Mouse (Mus musculus) layer of hippocampus, adult 2 months (tissue): ENCODE measurements at regions not wholly inside any gene's neighbourhood (a gene's known extent, or its start where the extent isn't known, plus 50 kb on each side); places are given as distances from the start of the nearest gene placed in this dataset.

ENCODE experiments used
- DNase-seq, 2 experiments: peaks; one replicate each; pipeline ENCODE4 v3.0.0; 2022; ENCODE audit warnings: low spot score in 2 of 2
- H3K27ac ChIP-seq: fragments of 200-600 bp; 2 replicates; pipeline ENCODE4 v1.8.1; 2022
- H3K4me3 ChIP-seq: fragments of 200-600 bp; 2 replicates; pipeline ENCODE4 v1.8.1; 2022; ENCODE audit warnings: mild to moderate bottlenecking
- CTCF ChIP-seq: fragments of 200-600 bp; conservative IDR thresholded peaks from 2 replicates; pipeline ENCODE4 v1.8.1; 2022; ENCODE audit warnings: antibody characterized with exemption, mild to moderate bottlenecking, moderate library complexity

GRCm38 (mm10) chr9:68591023-68591422 is 62.6 kb upstream of the Rora start:
- Histone ChIP-seq H3K27ac (no peak overlapping the region), H3K4me3 (no peak overlapping the region)
- no peak for DNase-seq
- no peak for TF ChIP-seq CTCF

GRCm38 (mm10) chr9:68592976-68593375 is 60.6 kb upstream of the Rora start:
- TF ChIP-seq CTCF: no peak
- DNase-seq: no peak
- Histone ChIP-seq H3K27ac (no peak overlapping the region), H3K4me3 (no peak overlapping the region)

- Histone ChIP-seq H3K4me3 (no peak overlapping the region), H3K27ac (no peak overlapping the region)
- no peak for TF ChIP-seq CTCF
- DNase-seq: no peak
These were observed 59.0 kb upstream of the Rora start for GRCm38 (mm10) chr9:68594586-68594985.
